Mouse (Mus musculus): ENCODE data around the gene Lrrc20.
A peak's percentile ranks its signal among the peaks of the same experiment; 100 is the strongest.

Gene Lrrc20

DNA sequence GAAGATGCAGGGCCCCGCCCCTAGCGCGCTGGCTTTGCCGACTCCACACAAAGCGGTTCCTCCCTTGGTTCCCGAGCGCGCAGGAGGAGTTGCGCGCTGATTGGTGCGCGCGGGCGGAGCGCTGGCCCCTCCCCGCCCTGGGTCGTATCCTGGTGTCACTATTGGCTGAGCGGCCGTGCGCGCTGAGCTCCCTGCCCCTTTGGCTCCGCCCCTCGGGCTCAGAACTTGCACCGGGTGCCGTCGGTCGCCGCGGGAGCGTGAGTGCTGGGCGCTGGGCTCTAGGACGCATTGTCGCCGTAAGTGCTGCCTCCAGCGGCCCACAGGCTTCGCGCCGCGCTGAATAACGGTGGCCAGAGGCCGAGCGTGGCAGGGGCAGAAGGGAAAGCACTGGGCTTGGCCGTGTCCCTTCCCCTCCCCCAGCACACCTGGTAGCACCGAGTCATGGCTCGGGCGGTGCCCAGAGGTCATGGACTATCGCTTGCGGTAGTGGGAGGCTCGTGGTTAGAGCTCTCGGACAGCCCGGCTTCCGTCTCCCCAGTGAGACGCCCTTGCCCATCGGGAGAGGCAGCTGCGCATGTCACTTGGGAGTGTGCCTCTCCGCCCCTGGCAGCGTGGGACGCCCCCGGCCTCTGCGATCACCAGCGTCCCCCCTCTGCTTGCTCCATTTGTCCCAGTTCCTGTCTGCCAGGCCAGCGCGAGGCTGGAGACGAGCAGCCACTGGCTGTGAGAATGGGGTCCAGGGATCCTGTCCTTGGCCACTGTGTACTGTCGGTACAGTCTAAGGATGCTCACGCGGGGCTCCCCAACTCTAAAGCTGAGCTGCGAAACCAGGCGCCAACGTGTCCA is at the start of gene Lrrc20:
Gene Lrrc20, plus strand, starts transcription at position 208 of the 846 bp plus-strand sequence.
- DNase-seq (ENCODE audit: inconsistent age in 2 of 2, low spot score in 1 of 2), result peak; percentile 97

GRCm38 (mm10) chr10:61426251-61426757 is 49.3 kb upstream of the Lrrc20 start:
- peak in 1 of 2 experiments; percentile 70 for DNase-seq (ENCODE audit: inconsistent age in 2 of 2, low spot score in 1 of 2)

- DNase-seq (ENCODE audit: inconsistent age in 2 of 2, low spot score in 1 of 2), result no peak
These were observed 47.6 kb upstream of the Lrrc20 start for GRCm38 (mm10) chr10:61427951-61428350.

- DNase-seq (ENCODE audit: inconsistent age in 2 of 2, low spot score in 1 of 2), result no peak
These were observed 47.2 kb upstream of the Lrrc20 start for GRCm38 (mm10) chr10:61428416-61428815.

DNA sequence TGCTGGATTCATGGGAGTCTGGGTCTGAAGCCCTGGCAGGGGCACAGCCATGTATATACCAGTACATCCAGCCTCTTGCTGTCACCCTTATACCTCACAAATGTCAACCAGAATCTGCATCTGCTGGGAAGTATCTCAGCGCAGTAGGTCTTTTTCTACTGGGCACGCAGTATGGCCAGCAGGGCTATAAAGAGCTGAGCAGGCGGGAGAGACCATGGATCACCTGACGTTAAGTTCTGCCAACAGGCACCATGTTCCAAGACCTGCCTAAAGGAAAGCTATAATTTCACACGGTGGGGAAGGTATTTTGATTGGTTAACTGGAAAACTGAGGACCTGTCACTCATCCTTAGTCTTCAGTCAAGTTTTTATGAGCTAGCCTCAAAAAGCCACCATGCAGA is 46.6 kb upstream of the Lrrc20 start:
- DNase-seq (ENCODE audit: inconsistent age in 2 of 2, low spot score in 1 of 2), result no peak

- no peak for DNase-seq (ENCODE audit: inconsistent age in 2 of 2, low spot score in 1 of 2)
These were observed 44.2 kb upstream of the Lrrc20 start for GRCm38 (mm10) chr10:61431375-61431774.

DNA sequence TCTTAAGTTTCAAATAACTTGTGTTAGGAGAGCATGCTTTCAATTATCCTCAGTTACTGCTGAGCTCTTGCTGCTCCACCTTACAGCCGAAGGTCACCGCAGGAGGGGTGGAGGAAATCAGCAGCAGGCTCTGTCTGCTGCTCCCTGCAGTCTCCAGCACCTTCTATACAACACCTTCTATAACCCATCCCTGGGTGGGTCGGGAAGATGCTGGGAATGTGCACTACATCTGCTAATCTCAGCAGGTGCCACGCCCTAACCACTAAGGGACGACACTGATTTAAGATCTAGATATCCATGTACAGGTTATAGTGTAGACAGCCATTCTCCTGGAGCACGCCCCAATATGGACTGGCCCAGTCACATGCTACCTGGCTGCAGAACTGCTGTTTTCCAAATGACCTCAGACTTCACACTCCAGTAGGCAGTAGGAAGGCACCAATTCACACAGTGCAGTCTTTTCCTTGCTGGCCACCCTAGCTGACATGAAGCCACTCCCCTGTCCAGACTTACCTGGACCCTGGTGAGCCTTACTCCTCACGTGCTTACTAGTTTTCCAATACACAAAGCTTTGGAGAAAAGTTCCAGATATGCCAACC is 35.3 kb upstream of the Lrrc20 start:
- DNase-seq (ENCODE audit: inconsistent age in 2 of 2, low spot score in 1 of 2), result no peak

DNA sequence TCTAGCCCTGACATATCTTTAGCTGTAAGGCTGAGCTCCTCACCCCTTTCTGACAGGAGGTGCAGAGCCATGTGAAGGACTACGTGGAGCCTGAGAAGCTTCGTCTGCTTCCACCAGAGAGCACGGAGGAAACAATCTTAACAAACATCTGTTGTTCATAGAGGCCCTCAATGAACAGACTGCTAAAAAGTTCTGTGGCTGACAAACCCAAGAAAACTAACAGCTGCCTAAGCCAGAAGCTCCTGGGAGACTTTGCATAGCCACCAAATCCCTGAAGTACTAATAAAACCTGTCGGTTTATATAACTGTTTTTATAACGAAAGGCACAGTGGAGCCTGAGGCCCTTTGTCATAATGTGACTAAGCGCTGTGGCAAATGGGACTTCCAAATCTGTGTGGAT is 32.1 kb upstream of the Lrrc20 start:
- no peak for DNase-seq (ENCODE audit: inconsistent age in 2 of 2, low spot score in 1 of 2)

DNA sequence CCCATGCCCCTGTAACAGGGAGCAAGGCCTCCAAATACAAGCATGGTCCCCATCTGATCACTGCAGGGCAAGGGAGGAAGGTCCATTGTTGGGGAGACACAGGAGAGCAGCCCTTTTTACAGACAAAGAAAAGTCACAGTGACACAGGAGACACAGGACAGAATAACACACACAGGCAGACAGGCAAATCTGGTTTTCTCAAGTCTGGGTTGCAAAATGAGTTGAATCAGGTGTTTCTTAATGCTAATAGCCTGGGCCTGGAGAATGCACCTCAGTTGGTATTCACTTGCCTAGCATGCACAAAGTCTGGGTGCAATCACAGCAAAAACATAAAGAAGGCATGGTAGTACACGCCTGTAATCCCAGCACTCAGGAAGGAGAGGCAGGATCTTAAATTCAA is 31.7 kb upstream of the Lrrc20 start:
- no peak for DNase-seq (ENCODE audit: inconsistent age in 2 of 2, low spot score in 1 of 2)

DNA sequence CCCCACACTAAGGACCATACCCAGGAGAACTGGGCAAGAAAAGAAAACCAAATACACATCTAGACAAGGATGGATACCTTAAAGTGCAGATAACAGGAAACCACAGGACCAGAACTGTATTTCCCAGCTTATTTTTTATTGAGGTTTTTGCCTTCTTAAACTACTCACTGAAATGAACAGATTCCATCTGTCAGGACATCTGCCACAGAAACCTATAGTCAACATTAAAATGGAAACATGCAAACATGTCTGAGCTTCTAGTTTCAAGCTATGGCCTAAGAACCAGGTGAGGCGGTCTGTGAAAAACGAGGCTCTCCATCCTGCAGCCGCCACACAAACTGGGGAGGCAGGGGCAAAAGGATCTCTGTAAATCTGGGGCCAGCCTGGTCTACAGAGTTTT is 30.6 kb upstream of the Lrrc20 start:
- no peak for DNase-seq (ENCODE audit: inconsistent age in 2 of 2, low spot score in 1 of 2)

DNA sequence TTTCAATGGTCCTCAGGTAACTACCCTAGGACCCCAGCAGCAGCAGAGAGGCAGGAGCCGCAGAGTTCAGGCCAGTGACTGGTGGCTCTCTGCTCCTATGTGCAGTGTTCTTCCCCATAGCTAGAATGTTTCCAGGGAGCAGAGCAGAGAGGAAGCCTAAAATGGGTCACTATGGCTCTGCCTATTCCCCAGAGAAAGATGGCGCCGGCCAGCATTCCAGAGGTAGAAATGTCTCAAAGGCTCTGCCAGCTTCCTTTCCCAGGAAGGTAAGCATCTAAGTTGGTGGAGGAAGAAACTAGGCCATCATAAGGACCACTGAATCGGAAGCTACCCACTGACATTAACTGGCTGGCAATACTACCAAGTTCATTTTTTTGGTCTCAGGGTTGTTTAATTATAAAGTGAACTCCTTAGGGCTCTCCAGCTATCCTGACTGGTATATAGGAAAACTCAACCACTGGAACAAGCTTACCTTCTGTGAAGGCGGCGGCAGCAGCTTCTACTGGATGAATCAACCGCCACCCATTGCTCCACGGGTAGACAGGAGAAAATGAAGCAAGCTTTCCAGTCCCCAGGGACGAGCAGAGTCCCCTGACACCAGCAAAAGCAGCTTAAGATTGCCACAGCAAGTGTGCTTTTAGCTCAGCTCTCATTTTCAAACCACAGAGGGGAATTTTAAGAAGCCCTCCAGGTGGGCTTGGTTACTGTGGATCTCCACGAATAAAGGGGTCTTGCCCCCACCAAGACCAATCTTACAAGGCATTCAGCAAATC is 27.8 kb upstream of the Lrrc20 start:
- peak in 1 of 2 experiments; percentile 32 for DNase-seq (ENCODE audit: inconsistent age in 2 of 2, low spot score in 1 of 2)

DNA sequence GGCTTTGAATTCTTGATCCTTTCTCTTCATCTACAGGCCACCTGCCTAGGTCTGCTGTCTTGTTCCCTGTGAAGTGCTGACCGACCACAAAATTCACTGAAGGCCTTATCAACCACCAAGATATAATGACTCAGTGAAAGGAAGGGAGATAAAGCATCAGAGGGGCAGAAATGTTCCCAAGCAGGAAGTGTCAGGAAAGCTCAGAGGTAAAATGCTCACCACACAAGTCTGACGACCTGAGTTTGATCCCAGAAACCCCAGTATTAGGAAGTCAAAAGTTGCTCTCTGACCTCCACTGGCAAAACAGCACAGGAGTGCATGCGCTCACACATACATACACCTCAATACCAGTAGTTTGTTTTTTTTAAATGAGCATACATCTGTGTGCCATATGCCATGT is 26.8 kb upstream of the Lrrc20 start:
- DNase-seq (ENCODE audit: inconsistent age in 2 of 2, low spot score in 1 of 2), result no peak

DNA sequence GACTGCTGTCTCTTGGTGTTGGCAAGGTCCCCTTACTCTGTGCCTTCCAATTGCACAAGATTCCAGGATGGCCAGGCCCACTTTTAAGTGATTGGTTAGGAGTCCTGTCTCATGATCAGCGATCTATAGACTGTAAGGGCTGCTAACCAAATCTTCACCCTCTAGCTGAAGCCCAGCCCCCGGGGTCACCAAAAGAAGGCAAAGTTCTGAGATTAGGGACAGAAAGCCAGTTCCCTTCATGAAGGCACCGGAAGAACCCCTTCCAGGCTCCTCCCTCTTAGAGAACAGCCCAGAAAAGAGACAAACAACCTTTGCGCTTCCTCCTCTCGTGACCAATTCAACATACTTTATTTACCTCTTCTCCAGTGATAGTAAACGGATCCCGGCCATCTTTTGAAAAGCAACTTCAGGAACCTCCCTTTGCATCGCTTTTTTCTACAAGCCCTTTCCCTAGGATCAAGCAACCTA is 24.1 kb upstream of the Lrrc20 start:
- peak in 1 of 2 experiments; percentile 39 for DNase-seq (ENCODE audit: inconsistent age in 2 of 2, low spot score in 1 of 2)

GRCm38 (mm10) chr10:61451931-61452617 is 23.5 kb upstream of the Lrrc20 start:
- DNase-seq (ENCODE audit: inconsistent age in 2 of 2, low spot score in 1 of 2), result peak; percentile 67 to 84

DNA sequence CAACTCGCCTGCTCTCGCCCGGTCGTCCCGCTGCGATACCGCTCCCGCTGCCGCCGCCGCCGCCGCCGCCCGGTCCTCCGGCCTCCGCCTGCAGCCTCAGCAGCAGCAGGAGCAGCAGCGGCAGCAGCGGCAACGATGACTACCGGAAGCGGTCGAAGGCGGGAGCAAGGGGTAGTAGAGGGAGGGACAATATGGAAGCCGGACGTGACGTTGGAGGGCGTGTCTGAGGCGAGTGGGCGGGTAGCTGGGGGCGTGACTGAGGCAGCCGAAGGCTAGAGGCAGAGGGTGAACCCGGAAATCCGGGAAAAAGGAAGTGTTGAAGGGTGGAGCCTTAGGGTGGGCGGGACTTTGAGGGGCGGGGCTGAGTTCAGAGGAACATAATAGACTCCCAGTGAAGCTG is 23.0 kb upstream of the Lrrc20 start, which contains the start of gene Eif4ebp2:
Gene Eif4ebp2, minus strand, starts transcription at position 17 of the 400 bp plus-strand sequence.
- peak; percentile 98 to 100 for DNase-seq (ENCODE audit: inconsistent age in 2 of 2, low spot score in 1 of 2)

DNA sequence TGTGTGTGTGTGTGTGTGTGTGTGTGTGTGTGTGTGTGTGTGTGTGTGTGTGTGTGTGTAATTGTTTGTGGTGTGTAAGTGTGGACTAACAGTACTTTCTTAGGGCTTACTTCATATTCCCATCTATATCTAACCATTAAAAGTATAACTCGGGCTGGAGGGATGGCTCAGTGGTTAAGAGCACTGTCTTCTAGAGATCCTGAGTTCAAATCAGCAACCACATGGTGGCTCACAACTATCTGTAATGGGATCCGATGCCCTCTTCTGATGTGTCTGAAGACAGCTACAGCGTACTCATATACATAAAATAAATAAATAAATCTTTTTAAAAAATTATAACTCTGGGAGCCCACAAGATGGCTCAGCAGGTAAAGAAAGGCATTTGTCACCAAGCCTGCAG is 22.4 kb upstream of the Lrrc20 start:
- DNase-seq (ENCODE audit: inconsistent age in 2 of 2, low spot score in 1 of 2), result peak in 1 of 2 experiments; percentile 52

- DNase-seq (ENCODE audit: inconsistent age in 2 of 2, low spot score in 1 of 2), result peak in 1 of 2 experiments; percentile 17
These were observed 18.4 kb upstream of the Lrrc20 start for GRCm38 (mm10) chr10:61457182-61457581.

GRCm38 (mm10) chr10:61465009-61465408 is 10.6 kb upstream of the Lrrc20 start:
- peak; percentile 20 to 69 for DNase-seq (ENCODE audit: inconsistent age in 2 of 2, low spot score in 1 of 2)

DNA sequence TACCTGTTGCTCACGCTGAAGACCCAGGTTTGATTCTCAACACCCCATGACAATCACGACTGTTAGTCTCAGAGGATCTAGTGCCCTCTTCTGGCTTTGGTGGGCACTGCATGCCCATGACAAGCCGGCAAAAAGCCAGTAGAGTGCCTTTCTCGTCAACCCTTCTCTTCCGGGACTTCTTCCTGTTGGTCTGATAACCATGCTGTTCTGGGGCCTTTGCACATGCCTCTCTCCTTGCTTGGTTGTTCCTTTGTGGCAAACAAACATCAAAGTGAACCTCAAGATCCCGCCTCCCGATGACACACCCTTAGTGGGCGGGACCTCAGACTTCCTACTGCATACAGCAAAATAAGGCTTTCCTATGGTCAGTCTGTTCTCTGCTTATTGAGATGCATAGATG is 9.4 kb upstream of the Lrrc20 start:
- DNase-seq (ENCODE audit: inconsistent age in 2 of 2, low spot score in 1 of 2), result peak in 1 of 2 experiments; percentile 51

- peak in 1 of 2 experiments; percentile 80 for DNase-seq (ENCODE audit: inconsistent age in 2 of 2, low spot score in 1 of 2)
These were observed 8.7 kb upstream of the Lrrc20 start for GRCm38 (mm10) chr10:61466873-61467272.

GRCm38 (mm10) chr10:61468900-61469299 is 6.7 kb upstream of the Lrrc20 start:
- DNase-seq (ENCODE audit: inconsistent age in 2 of 2, low spot score in 1 of 2), result peak in 1 of 2 experiments; percentile 43
